Mouse (Mus musculus) cerebellum, postnatal 14 days (tissue): ENCODE measurements around the gene Stpg4.
A peak's percentile ranks its signal among the peaks of the same experiment; 100 is the strongest.

ENCODE experiments used
- DNase-seq, 2 experiments: peaks; one replicate each; pipeline ENCODE4 v3.0.0; 2021; ENCODE audit warnings: mixed read lengths in 2 of 2

Gene Stpg4

GRCm38 (mm10) chr17:87427511-87427910 is at the start of gene Stpg4:
Gene Stpg4 (minus strand): TSS chr17:87427741.
- no peak for DNase-seq

GRCm38 (mm10) chr17:87475356-87475755 is 47.8 kb upstream of the Stpg4 start:
- DNase-seq, result no peak

GRCm38 (mm10) chr17:87474501-87474795 is 46.9 kb upstream of the Stpg4 start:
- DNase-seq, result no peak

- peak; percentile 70 to 83 for DNase-seq
Measured at GRCm38 (mm10) chr17:87473736-87474500, 46.4 kb upstream of the Stpg4 start.

GRCm38 (mm10) chr17:87473441-87473735 is 45.8 kb upstream of the Stpg4 start:
- DNase-seq, result no peak

GRCm38 (mm10) chr17:87472879-87473278 is 45.3 kb upstream of the Stpg4 start:
- no peak for DNase-seq

- no peak for DNase-seq
Measured at GRCm38 (mm10) chr17:87471661-87472060, 44.1 kb upstream of the Stpg4 start.

- no peak for DNase-seq
Measured at GRCm38 (mm10) chr17:87470797-87471196, 43.3 kb upstream of the Stpg4 start.

GRCm38 (mm10) chr17:87470282-87470681 is 42.7 kb upstream of the Stpg4 start:
- no peak for DNase-seq

GRCm38 (mm10) chr17:87469428-87469827 is 41.9 kb upstream of the Stpg4 start:
- DNase-seq, result no peak

GRCm38 (mm10) chr17:87468616-87469015 is 41.1 kb upstream of the Stpg4 start:
- no peak for DNase-seq

GRCm38 (mm10) chr17:87461499-87461896 is 34.0 kb upstream of the Stpg4 start:
- DNase-seq, result no peak

- no peak for DNase-seq
Measured at GRCm38 (mm10) chr17:87460669-87461498, 33.3 kb upstream of the Stpg4 start.

GRCm38 (mm10) chr17:87459750-87460668 is 32.5 kb upstream of the Stpg4 start:
- DNase-seq, result peak; percentile 55 to 63

GRCm38 (mm10) chr17:87458911-87459749 is 31.6 kb upstream of the Stpg4 start:
- DNase-seq, result peak; percentile 83 to 84

GRCm38 (mm10) chr17:87457961-87458360 is 30.4 kb upstream of the Stpg4 start:
- peak in 1 of 2 experiments; percentile 41 for DNase-seq

- DNase-seq, result no peak
Measured at GRCm38 (mm10) chr17:87454121-87454520, 26.6 kb upstream of the Stpg4 start.

- DNase-seq, result no peak
Measured at GRCm38 (mm10) chr17:87453336-87453735, 25.8 kb upstream of the Stpg4 start.

- no peak for DNase-seq
Measured at GRCm38 (mm10) chr17:87448881-87449280, 21.3 kb upstream of the Stpg4 start.

- no peak for DNase-seq
Measured at GRCm38 (mm10) chr17:87448339-87448738, 20.8 kb upstream of the Stpg4 start.

- peak in 1 of 2 experiments; percentile 49 for DNase-seq
Measured at GRCm38 (mm10) chr17:87447612-87448200, 20.2 kb upstream of the Stpg4 start.
